Mouse (Mus musculus) inflammation-experienced regulatory T-cells, adult 6 months (primary cell): ENCODE measurements around the gene Eng. TPM values are rescaled to one million over a fixed set of nuclear protein-coding genes. Genes with fewer than 3 reads are reported as not detected.

Experiments
- ATAC-seq: one replicate; pipeline ENCODE4 v1.8.0; 2017
- polyA plus RNA-seq, 3 experiments: library from polyadenylated mRNA; unstranded; fragments of 100-300 nt; shearing (Covaris generic); gene quantifications; one replicate each; pipeline ENCODE4 v1.2.1; 2017

Gene Eng
- polyA plus RNA-seq: not detected

GRCm38 (mm10) chr2:32646379-32647056 lies at the start of gene Eng:
Gene Eng (plus strand): TSS chr2:32646595.
- ATAC-seq: no peak

- no peak for ATAC-seq
Observed at GRCm38 (mm10) chr2:32596725-32597124, 49.7 kb upstream of the Eng start.

GRCm38 (mm10) chr2:32597248-32597647 lies 49.1 kb upstream of the Eng start:
- ATAC-seq: no peak

- no peak for ATAC-seq
Observed at GRCm38 (mm10) chr2:32597699-32598098, 48.7 kb upstream of the Eng start.

GRCm38 (mm10) chr2:32598506-32598905 lies 47.9 kb upstream of the Eng start:
- ATAC-seq: no peak

- ATAC-seq: no peak
Observed at GRCm38 (mm10) chr2:32599409-32599808, 47.0 kb upstream of the Eng start, which contains the start of gene St6galnac6. Gene St6galnac6 (plus strand): TSS chr2:32599709.

GRCm38 (mm10) chr2:32601417-32602065 lies 44.9 kb upstream of the Eng start:
- ATAC-seq: peak; percentile 58

GRCm38 (mm10) chr2:32602600-32603054 lies 43.8 kb upstream of the Eng start:
- peak; percentile 58 for ATAC-seq

GRCm38 (mm10) chr2:32604631-32605030 lies 41.8 kb upstream of the Eng start:
- no peak for ATAC-seq

GRCm38 (mm10) chr2:32606161-32607142 lies 39.9 kb upstream of the Eng start:
- ATAC-seq: peak; percentile 62

- ATAC-seq: peak; percentile 39
Observed at GRCm38 (mm10) chr2:32607262-32607947, 39.0 kb upstream of the Eng start.

GRCm38 (mm10) chr2:32608141-32608777 lies 38.1 kb upstream of the Eng start:
- peak; percentile 39 for ATAC-seq

- ATAC-seq: no peak
Observed at GRCm38 (mm10) chr2:32608778-32609435, 37.5 kb upstream of the Eng start.

GRCm38 (mm10) chr2:32610610-32611229 lies 35.7 kb upstream of the Eng start:
- no peak for ATAC-seq

GRCm38 (mm10) chr2:32612274-32612673 lies 34.1 kb upstream of the Eng start:
- no peak for ATAC-seq

- ATAC-seq: no peak
Observed at GRCm38 (mm10) chr2:32617109-32617508, 29.3 kb upstream of the Eng start.

GRCm38 (mm10) chr2:32617601-32618000 lies 28.8 kb upstream of the Eng start:
- ATAC-seq: no peak

GRCm38 (mm10) chr2:32618051-32618450 lies 28.3 kb upstream of the Eng start:
- no peak for ATAC-seq

GRCm38 (mm10) chr2:32620682-32621516 lies 25.5 kb upstream of the Eng start:
- no peak for ATAC-seq

- no peak for ATAC-seq
Observed at GRCm38 (mm10) chr2:32621517-32621859, 24.9 kb upstream of the Eng start, which contains the start of gene Ak1. Gene Ak1 (plus strand): TSS chr2:32621758.
